Mouse (Mus musculus) common myeloid progenitor, adult 5-6 weeks (primary cell): ENCODE measurements around the gene Gas7. TPM values are rescaled to one million over a fixed set of nuclear protein-coding genes. Genes with fewer than 3 reads are reported as not detected.
A peak's percentile ranks its signal among the peaks of the same experiment; 100 is the strongest.

Experiments used
- ATAC-seq: replicated peaks from 2 replicates; pipeline ENCODE4 v1.8.0; 2016; ENCODE audit warnings: low read depth, mild to moderate bottlenecking, moderate TSS enrichment, inconsistent platforms; ENCODE audit not compliant: poor library complexity, severe bottlenecking
- total RNA-seq: library from RNA; stranded (forward); fragments of 200-1000, 187-1606 nt; gene quantifications from 2 replicates; pipeline ENCODE4 v1.2.3, GENCODE M21; 2017

Gene Gas7
- 0.92 and 3.2 TPM in 2 replicates for total RNA-seq

- 0 out of 2 replicates have a peak, but pooled peaks have one; percentile 10 for ATAC-seq
These were observed at the start of gene Gas7 for GRCm38 (mm10) chr11:67454874-67455526. TSS of gene Gas7 (plus strand) at chr11:67455437.

- no peak for ATAC-seq
These were observed 40.8 kb upstream of the Gas7 start for GRCm38 (mm10) chr11:67414346-67414940.

GRCm38 (mm10) chr11:67423575-67423974 lies 31.7 kb upstream of the Gas7 start:
- ATAC-seq: no peak

- ATAC-seq: peak; percentile 72; the same call in 1 of the 2 replicates
These were observed 27.0 kb upstream of the Gas7 start for GRCm38 (mm10) chr11:67428196-67428595.

GRCm38 (mm10) chr11:67429836-67430235 lies 25.4 kb upstream of the Gas7 start:
- ATAC-seq: no peak

GRCm38 (mm10) chr11:67431116-67431645 lies 24.1 kb upstream of the Gas7 start:
- no peak for ATAC-seq

- ATAC-seq: no peak
These were observed 23.4 kb upstream of the Gas7 start for GRCm38 (mm10) chr11:67431864-67432263.

- ATAC-seq: no peak
These were observed 21.5 kb upstream of the Gas7 start for GRCm38 (mm10) chr11:67433763-67434162.

- no peak for ATAC-seq
These were observed 16.5 kb upstream of the Gas7 start for GRCm38 (mm10) chr11:67438746-67439145.

GRCm38 (mm10) chr11:67445058-67445825 lies 10.0 kb upstream of the Gas7 start:
- no peak for ATAC-seq

- ATAC-seq: peak; percentile 15
These were observed 3.7 kb upstream of the Gas7 start for GRCm38 (mm10) chr11:67451525-67451924.

GRCm38 (mm10) chr11:67455527-67455981 lies 317 bp downstream of the Gas7 start:
- no peak for ATAC-seq

- no peak for ATAC-seq
These were observed 792 bp downstream of the Gas7 start for GRCm38 (mm10) chr11:67456029-67456428.

GRCm38 (mm10) chr11:67458171-67458570 lies 2.9 kb downstream of the Gas7 start:
- ATAC-seq: peak; percentile 51; the same call in 1 of the 2 replicates

- ATAC-seq: no peak
These were observed 11.9 kb downstream of the Gas7 start for GRCm38 (mm10) chr11:67467132-67467531.

GRCm38 (mm10) chr11:67468846-67469245 lies 13.6 kb downstream of the Gas7 start:
- no peak for ATAC-seq

- ATAC-seq: no peak
These were observed 19.4 kb downstream of the Gas7 start for GRCm38 (mm10) chr11:67474590-67474989.

- peak; percentile 64 for ATAC-seq
These were observed 24.3 kb downstream of the Gas7 start for GRCm38 (mm10) chr11:67479534-67479933.

- peak; percentile 65 for ATAC-seq
These were observed 25.1 kb downstream of the Gas7 start for GRCm38 (mm10) chr11:67480204-67480956.

GRCm38 (mm10) chr11:67481691-67482090 lies 26.5 kb downstream of the Gas7 start:
- ATAC-seq: no peak
